Mouse (Mus musculus): ENCODE measurements at regions not wholly inside any gene's neighbourhood (a gene's known extent, or its start where the extent isn't known, plus 50 kb on each side); places are given as distances from the start of the nearest gene placed in this dataset.
"Not testable (repeated sequence)": the region's sequence is repeated elsewhere in the genome, so short reads cannot be mapped to it uniquely, and the experiment has no call there.

DNA sequence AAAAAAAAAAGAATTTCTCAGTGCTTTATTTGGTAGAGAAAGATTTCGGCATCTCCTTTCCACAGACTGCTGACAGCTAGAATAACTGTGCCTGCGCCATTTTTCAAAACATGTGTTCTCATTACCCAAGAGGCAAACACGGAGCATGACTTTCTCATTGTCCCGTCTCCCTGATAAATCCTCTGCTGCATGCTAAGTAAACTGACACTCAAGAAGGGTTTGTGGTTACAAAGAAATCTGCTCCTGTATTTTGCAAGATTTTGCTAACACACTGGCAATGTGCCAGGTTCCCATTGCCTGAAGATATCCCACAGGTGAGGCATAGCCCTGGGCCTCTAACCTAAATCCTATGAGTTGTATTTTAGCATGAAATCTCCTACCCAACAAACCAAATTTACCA lies 97.5 kb upstream of the Prlr start:
- WGBS: 89% methylated on average over 4 of the region's 4 CpGs
- ATAC-seq (ENCODE audit: low FRiP score, low read depth): no peak
- Histone ChIP-seq H3K27me3 (no peaks in the 10 kb centered on the region), H3K27ac (replicated peaks) (no peak overlapping the region), H3K36me3 (no peaks in the 10 kb centered on the region), H3K9ac (no peak overlapping the region), H3K4me3 (no peak overlapping the region), H3K4me1 (replicated peaks) (no peaks in the 10 kb centered on the region), H3K4me2 (no peak overlapping the region), H3K9me3 (no peaks in the 10 kb centered on the region)

- Histone ChIP-seq H3K36me3 (no peaks in the 10 kb centered on the region), H3K4me2 (no peak overlapping the region), H3K9ac (no peak overlapping the region), H3K4me3 (no peak overlapping the region), H3K4me1 (replicated peaks) (no peaks in the 10 kb centered on the region), H3K27me3 (no peaks in the 10 kb centered on the region), H3K27ac (replicated peaks) (no peak overlapping the region), H3K9me3 (no peaks in the 10 kb centered on the region)
- no peak for ATAC-seq (ENCODE audit: low FRiP score, low read depth)
- WGBS: 80% methylated on average over 3 of the region's 3 CpGs
Observed at GRCm38 (mm10) chr15:10088691-10089090, 88.3 kb upstream of the Prlr start.

DNA sequence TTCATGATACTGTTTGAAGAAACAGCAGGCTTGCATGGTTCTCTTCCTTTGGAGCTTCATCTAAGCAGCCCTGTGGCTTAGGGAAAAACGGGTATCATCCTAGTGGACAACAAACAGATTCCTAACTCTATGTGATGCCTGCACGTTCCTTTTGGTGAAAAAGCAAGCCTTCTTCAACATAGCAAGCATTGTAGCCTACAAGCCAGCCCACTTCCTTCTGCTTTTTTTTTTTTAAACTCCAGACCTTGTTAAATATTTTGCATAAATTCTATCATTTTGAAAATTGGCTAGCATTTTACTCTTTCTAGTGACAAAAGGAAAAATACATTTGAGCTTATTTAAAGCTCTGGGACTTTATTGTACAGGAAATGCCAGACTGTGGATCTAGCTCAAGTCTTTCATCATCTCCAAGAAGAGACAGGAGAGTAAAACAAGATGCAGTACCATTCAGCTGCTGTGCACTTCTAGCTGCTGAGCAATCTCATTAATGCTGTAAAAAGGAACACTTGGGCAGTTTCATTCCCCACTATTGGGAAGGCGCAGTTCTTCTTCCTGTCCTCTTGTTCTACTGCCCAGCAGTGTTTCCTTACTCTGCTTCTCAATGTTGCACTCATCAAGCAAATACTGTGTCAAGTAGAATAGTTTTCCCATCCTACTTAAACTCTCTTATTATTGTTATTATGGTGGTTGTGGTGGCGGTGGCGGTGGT lies 86.5 kb upstream of the Prlr start:
- Histone ChIP-seq H3K9ac (no peak overlapping the region), H3K27ac (replicated peaks) (no peak overlapping the region), H3K4me3 (no peak overlapping the region), H3K4me1 (replicated peaks) (no peaks in the 10 kb centered on the region), H3K36me3 (no peaks in the 10 kb centered on the region), H3K27me3 (no peaks in the 10 kb centered on the region), H3K4me2 (no peak overlapping the region), H3K9me3 (no peaks in the 10 kb centered on the region)
- no peak for ATAC-seq (ENCODE audit: low FRiP score, low read depth)
- 88% methylated on average over 5 of the region's 5 CpGs for WGBS

GRCm38 (mm10) chr15:10103350-10103749 lies 73.7 kb upstream of the Prlr start:
- Histone ChIP-seq H3K9ac (no peak overlapping the region), H3K27me3 (no peaks in the 10 kb centered on the region), H3K27ac (replicated peaks) (no peak overlapping the region), H3K4me2 (no peak overlapping the region), H3K4me1 (replicated peaks) (no peaks in the 10 kb centered on the region), H3K4me3 (no peak overlapping the region), H3K36me3 (no peaks in the 10 kb centered on the region), H3K9me3 (no peaks in the 10 kb centered on the region)
- 90% methylated on average over 2 of the region's 2 CpGs for WGBS
- no peak for ATAC-seq (ENCODE audit: low FRiP score, low read depth)

- 65% methylated on average over 11 of the region's 11 CpGs for WGBS
- not testable (repeated sequence) for H3K36me3 ChIP-seq; H3K4me2 ChIP-seq; H3K4me1 ChIP-seq (replicated peaks); H3K9ac ChIP-seq; H3K9me3 ChIP-seq; H3K27ac ChIP-seq (replicated peaks); H3K4me3 ChIP-seq; ATAC-seq (ENCODE audit: low FRiP score, low read depth); H3K27me3 ChIP-seq
Observed at GRCm38 (mm10) chr15:10105211-10105976, 71.6 kb upstream of the Prlr start.

- H3K9me3 ChIP-seq: no peaks in the 10 kb centered on the region
- 94% methylated on average over 3 of the region's 3 CpGs for WGBS
- H3K4me1 ChIP-seq (replicated peaks): no peaks in the 10 kb centered on the region
- no peak overlapping the region for H3K4me3 ChIP-seq
- H3K4me2 ChIP-seq: no peak overlapping the region
- H3K9ac ChIP-seq: no peak overlapping the region
- H3K27me3 ChIP-seq: no peaks in the 10 kb centered on the region
- ATAC-seq (ENCODE audit: low FRiP score, low read depth): no peak
- no peaks in the 10 kb centered on the region for H3K36me3 ChIP-seq
- H3K27ac ChIP-seq (replicated peaks): no peak overlapping the region
Observed at GRCm38 (mm10) chr15:10106853-10107252, 70.2 kb upstream of the Prlr start.
